Mouse (Mus musculus) frontal cortex, postnatal 14 days (tissue): ENCODE results near the gene Rapgef6.

ENCODE experiments used
- DNase-seq, 2 experiments: peaks; one replicate each; pipeline ENCODE4 v3.0.0; 2022; ENCODE audit warnings: low spot score in 2 of 2

Gene Rapgef6

DNA sequence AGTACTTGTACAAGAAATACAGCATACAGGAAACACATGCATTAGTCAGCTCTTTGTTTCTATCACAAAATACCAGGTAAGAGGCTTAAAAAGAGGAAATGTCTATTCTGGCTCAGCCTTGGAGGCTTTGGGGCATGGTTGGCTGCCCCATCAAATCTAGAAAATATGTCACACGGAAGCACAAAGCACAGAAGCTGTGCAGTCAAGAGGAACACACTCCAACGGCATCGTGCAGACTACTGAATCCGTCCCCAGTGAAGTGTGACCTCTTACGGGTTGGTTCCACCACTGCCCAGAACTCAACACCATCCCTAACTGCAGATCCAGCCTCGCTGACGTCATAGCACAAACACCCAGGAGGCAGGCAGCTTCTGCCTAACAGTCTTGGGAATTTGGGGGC lies 210.9 kb downstream of the Rapgef6 start:
- DNase-seq: no peak

DNA sequence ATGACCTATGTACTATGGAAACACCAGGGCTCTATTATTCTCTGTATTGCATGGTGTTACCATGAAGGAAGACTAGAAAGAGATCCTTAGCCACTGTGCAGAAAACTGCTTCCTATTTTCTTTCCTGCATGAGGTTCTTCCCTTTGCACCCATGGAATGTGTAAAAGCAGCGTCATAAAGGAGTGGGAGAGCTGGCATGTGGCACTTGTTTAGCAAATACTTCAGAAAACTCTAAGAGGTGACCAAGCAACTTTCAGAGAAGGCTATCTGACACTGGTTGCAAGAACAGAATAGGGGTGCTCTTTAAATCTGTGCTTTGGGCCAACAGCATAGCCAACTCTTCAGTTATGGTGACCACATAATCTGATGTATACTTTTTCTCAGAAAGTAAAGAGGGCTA lies 212.5 kb downstream of the Rapgef6 start:
- DNase-seq: no peak

GRCm38 (mm10) chr11:54736903-54737302 lies 214.3 kb downstream of the Rapgef6 start:
- DNase-seq: no peak

GRCm38 (mm10) chr11:54739012-54739750 lies 216.5 kb downstream of the Rapgef6 start:
- no peak for DNase-seq

GRCm38 (mm10) chr11:54741330-54741729 lies 218.7 kb downstream of the Rapgef6 start:
- no peak for DNase-seq

- no peak for DNase-seq
Observed at GRCm38 (mm10) chr11:54744231-54744630, 221.6 kb downstream of the Rapgef6 start.
